Mouse (Mus musculus) kidney, adult 2 months (tissue): Measurements from ENCODE around the gene Ackr1.

Experiments
- CTCF ChIP-seq: fragments of 200-500 bp; conservative IDR thresholded peaks from 2 replicates; pipeline ENCODE4 v1.5.1; 2011; ENCODE audit warnings: low read depth, mild to moderate bottlenecking, control low read depth, low read length, moderate library complexity, mixed read lengths; ENCODE audit not compliant: insufficient read depth, insufficient read length
- POLR2A ChIP-seq: fragments of 200-500 bp; IDR thresholded peaks from one replicate; pipeline ENCODE4 v1.6.1; 2011; ENCODE audit warnings: low read depth, low read length, control low read depth

- TF ChIP-seq CTCF (no peak), POLR2A (no peak)
Measured at GRCm38 (mm10) chr1:173342425-173342824, 8.9 kb upstream of the Ackr1 start.
